25 mouse cellular contexts compared by ENCODE assay signal in genomic region chr9:7032553-7032952, GRCm38 (mm10).
A peak's percentile ranks its signal among the peaks of the same experiment; 100 is the strongest.
DNase-seq lines count a peak whose midpoint lies in the region; ATAC-seq and TF ChIP-seq lines count a peak whose summit lies in the region.
"Had no signal": no experiment of that assay in that cellular context is flagged by ENCODE, and none has a peak within 500 bp of the region (broad histone marks: within the 10 kb centered on the region; RNA-seq: fewer than 3 reads in every experiment).

No protein-coding gene starts in this region.

- TF ChIP-seq POLR2A in lung, adult 2 months (IDR thresholded peaks at IDR 0.05; ENCODE audit: borderline replicate concordance, extremely low read depth, low read depth, low read length) = no peak

- H3K4me2 ChIP-seq in heart, embryonic 15.5 days = no peak overlapping the region
- H3K4me2 ChIP-seq in heart, postnatal 0 days (ENCODE audit: low read depth, low read length) = no peak overlapping the region
- no peak overlapping the region for H3K4me2 ChIP-seq in heart, embryonic 12.5 days
- H3K4me2 ChIP-seq: embryonic facial prominence, embryonic 12.5 days; forebrain, embryonic 13.5 days had no signal

- no peaks in the 10 kb centered on the region for H3K27me3 ChIP-seq in heart, embryonic 15.5 days
- H3K27me3 ChIP-seq in heart, postnatal 0 days (ENCODE audit: control insufficient read depth, insufficient read depth, low read length) = no peaks in the 10 kb centered on the region
- H3K27me3 ChIP-seq in heart, embryonic 12.5 days (replicated peaks) = no peaks in the 10 kb centered on the region
- H3K27me3 ChIP-seq: CH12.LX; embryonic facial prominence, embryonic 12.5 days; forebrain, embryonic 13.5 days; Patski had no signal

- H3K9me3 ChIP-seq in heart, embryonic 15.5 days (replicated peaks) = no peaks in the 10 kb centered on the region
- H3K9me3 ChIP-seq in heart, postnatal 0 days (replicated peaks; ENCODE audit: control insufficient read depth, low read length) = no peaks in the 10 kb centered on the region
- no peaks in the 10 kb centered on the region for H3K9me3 ChIP-seq in heart, embryonic 12.5 days (replicated peaks)
- H3K9me3 ChIP-seq: embryonic facial prominence, embryonic 10.5 days; embryonic facial prominence, embryonic 12.5 days; forebrain, embryonic 13.5 days; G1E had no signal

- no peak overlapping the region for H3K4me3 ChIP-seq in heart, embryonic 15.5 days
- no peak overlapping the region for H3K4me3 ChIP-seq in heart, postnatal 0 days (ENCODE audit: low read depth, low read length)
- no peak overlapping the region for H3K4me3 ChIP-seq in heart, embryonic 12.5 days
- no peak overlapping the region for H3K4me3 ChIP-seq in lung, adult 2 months (replicated peaks; ENCODE audit: extremely low read depth, low read depth, low read length)
- H3K4me3 ChIP-seq: embryonic facial prominence, embryonic 10.5 days; embryonic facial prominence, embryonic 12.5 days; forebrain, embryonic 13.5 days had no signal

- ATAC-seq in heart, embryonic 15.5 days (replicated peaks; ENCODE audit: insufficient number of reproducible peaks, insufficient read depth, low FRiP score, low read depth) = peak; percentile 47; the same call in 1 of the 2 replicates
- ATAC-seq in heart, postnatal 0 days (ENCODE audit: insufficient read depth, low read depth) = peak; percentile 67
- ATAC-seq in heart, embryonic 12.5 days (ENCODE audit: insufficient number of reproducible peaks, low FRiP score) = no peak
- ATAC-seq: activated CD4-positive, CD25-positive, alpha-beta regulatory T cell, adult 4 months; CD4-positive, CD25-positive, alpha-beta regulatory T cell, adult 4 months; forebrain, embryonic 13.5 days; Patski had no signal

- H3K36me3 ChIP-seq in heart, embryonic 15.5 days = no peaks in the 10 kb centered on the region
- no peaks in the 10 kb centered on the region for H3K36me3 ChIP-seq in heart, postnatal 0 days (replicated peaks; ENCODE audit: control insufficient read depth, insufficient read depth, low read length)
- H3K36me3 ChIP-seq in heart, embryonic 12.5 days = peaks cover 3% of the 10 kb centered on the region; the same call in 1 of the 2 replicates

- no peak overlapping the region for H3K9ac ChIP-seq in heart, embryonic 15.5 days
- H3K9ac ChIP-seq in heart, postnatal 0 days (replicated peaks; ENCODE audit: low read depth, low read length) = no peak overlapping the region
- H3K9ac ChIP-seq in heart, embryonic 12.5 days = no peak overlapping the region
- H3K9ac ChIP-seq: embryonic facial prominence, embryonic 12.5 days; forebrain, embryonic 13.5 days had no signal

- no peak for TF ChIP-seq CTCF in heart, postnatal 0 days (IDR thresholded peaks at IDR 0.05; ENCODE audit: low read depth)
- no peak for TF ChIP-seq CTCF in lung, adult 2 months (IDR thresholded peaks at IDR 0.05; ENCODE audit: insufficient read depth, low read length)

- WGBS in heart, embryonic 15.5 days = 54% methylated on average over 2 of the region's 2 CpGs
- 53% methylated on average over 2 of the region's 2 CpGs for WGBS in heart, postnatal 0 days
- 84% methylated on average over 2 of the region's 2 CpGs for WGBS in heart, embryonic 12.5 days
- WGBS in lung, adult 2 months = 74% methylated on average over 2 of the region's 2 CpGs

- H3K27ac ChIP-seq in heart, embryonic 15.5 days = no peak overlapping the region
- no peak overlapping the region for H3K27ac ChIP-seq in heart, postnatal 0 days (ENCODE audit: low read depth)
- H3K27ac ChIP-seq in heart, embryonic 12.5 days (ENCODE audit: poor library complexity, severe bottlenecking) = no peak overlapping the region
- H3K27ac ChIP-seq: embryonic facial prominence, embryonic 10.5 days; embryonic facial prominence, embryonic 12.5 days; forebrain, embryonic 13.5 days had no signal

- intact Hi-C loops in heart, postnatal 36 days (cut with DNase I) = no loop called here

- no peak for TF ChIP-seq EP300 in heart, postnatal 0 days (IDR thresholded peaks at IDR 0.05; ENCODE audit: low read depth)

- no peaks in the 10 kb centered on the region for H3K4me1 ChIP-seq in heart, embryonic 15.5 days (replicated peaks)
- 0 out of 2 replicates have a peak, but pooled peaks cover 4% of the 10 kb centered on the region for H3K4me1 ChIP-seq in heart, postnatal 0 days (ENCODE audit: control insufficient read depth, insufficient read depth)
- H3K4me1 ChIP-seq in heart, embryonic 12.5 days (replicated peaks) = no peaks in the 10 kb centered on the region
- H3K4me1 ChIP-seq in lung, adult 2 months (ENCODE audit: control insufficient read depth, insufficient read depth, low read length) = no peaks in the 10 kb centered on the region
- H3K4me1 ChIP-seq: embryonic facial prominence, embryonic 10.5 days; embryonic facial prominence, embryonic 12.5 days; forebrain, embryonic 13.5 days had no signal

- DNase-seq in heart, postnatal 36 days = no peak
- DNase-seq in heart, postnatal 0 days (ENCODE audit: low spot score) = peak; percentile 43
- DNase-seq in lung, adult 18-20 months = peak; percentile 1 to 4
- no peak for DNase-seq in lung, postnatal 10 days
- peak; percentile 6 for DNase-seq in lung, postnatal 36 days
- DNase-seq in lung, adult 2 months = no peak
- DNase-seq: adrenal gland, adult 8-10 months; adrenal gland, postnatal 14 days; adrenal gland, postnatal 36 days; B cell, adult 2 months; cerebellum, adult 11-12 months; cerebellum, adult 2 months; cerebellum, adult 9-10 months; cerebellum, postnatal 10 days; cerebellum, postnatal 25 days had no signal

Comparison
In these comparisons a context has a peak if more than half of its experiments do, and no peak if none do; other contexts are left out.
1. DNase-seq: peak in heart, postnatal 0 days (single experiment), lung, adult 18-20 months (2 of 2) and lung, postnatal 36 days (single experiment); none in heart, postnatal 36 days (0 of 2), lung, postnatal 10 days (single experiment) and lung, adult 2 months (single experiment).